Mouse (Mus musculus) leukemia stem cell, adult 10-12 weeks (primary cell): ENCODE results near the gene AW011738. TPM values are rescaled to one million over a fixed set of nuclear protein-coding genes. Genes with fewer than 3 reads are reported as not detected.

ENCODE experiments used
- polyA plus RNA-seq: library from polyadenylated mRNA; stranded (reverse); fragments of >175 nt; gene quantifications from 2 replicates; pipeline ENCODE4 v1.2.3, GENCODE M21; 2012; ENCODE audit warnings: low replicate concordance

Gene AW011738
- 38.6 and 49.2 TPM in 2 replicates for polyA plus RNA-seq

DNA sequence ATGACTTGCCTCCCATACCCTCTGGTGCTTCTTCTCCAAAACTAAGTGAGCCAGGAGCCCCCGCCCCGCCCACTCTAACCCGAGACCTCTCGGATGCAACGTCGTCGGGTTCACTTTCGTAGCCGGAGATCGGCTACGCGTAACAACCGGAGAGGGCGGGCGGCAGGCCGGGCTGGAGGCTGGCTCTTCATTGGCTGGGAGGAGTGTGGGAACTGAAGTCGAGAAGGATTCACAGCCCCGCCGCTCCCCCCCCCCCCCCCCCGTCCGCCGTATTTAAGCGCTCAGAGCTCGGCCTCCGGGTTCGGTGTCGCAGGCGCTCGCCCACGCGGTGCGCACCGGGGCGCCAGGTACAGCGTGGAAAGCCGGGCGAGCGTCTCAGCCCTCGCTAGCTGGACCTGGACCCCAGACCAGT lies at the start of gene AW011738:
AW011738 (plus strand) TSS at position 304 of the 412 bp plus-strand sequence.

DNA sequence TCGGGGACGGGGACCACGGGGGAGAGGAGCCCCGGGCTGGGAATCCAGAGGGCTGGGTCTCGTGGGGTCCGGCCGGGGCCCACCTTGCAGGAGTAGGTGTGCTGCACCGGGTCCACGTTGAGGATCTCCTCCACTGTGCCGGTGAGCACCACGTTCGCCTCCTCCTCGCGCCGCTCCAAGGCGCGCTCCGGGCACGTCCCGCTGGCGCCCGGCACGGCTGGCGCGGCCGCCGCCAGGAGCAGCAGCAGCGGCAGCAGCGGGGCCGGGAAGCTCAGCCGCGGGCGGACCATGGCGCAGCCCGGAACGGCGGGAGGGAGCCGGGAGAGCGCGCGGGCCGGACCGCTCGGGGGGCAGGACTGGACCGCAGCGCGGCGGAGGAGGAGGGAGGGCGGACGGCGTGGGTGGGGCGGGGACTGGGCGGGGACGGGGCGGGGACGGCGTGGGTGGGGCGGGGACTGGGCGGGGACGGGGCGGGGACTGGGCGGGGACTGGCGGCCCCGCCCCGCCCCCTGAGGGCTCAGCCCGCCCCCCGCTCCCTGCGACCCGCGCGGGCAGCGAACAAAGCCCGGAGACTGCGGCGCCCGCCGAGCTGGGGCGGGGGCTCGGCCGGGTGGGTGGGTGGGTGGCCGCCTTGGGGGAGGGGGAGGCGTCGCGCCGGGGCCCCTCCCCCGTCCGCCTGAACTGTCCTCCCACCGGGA lies 5.8 kb upstream of the AW011738 start, which contains the start of gene Agrn:
Agrn (minus strand) TSS at position 358 of the 698 bp plus-strand sequence.

DNA sequence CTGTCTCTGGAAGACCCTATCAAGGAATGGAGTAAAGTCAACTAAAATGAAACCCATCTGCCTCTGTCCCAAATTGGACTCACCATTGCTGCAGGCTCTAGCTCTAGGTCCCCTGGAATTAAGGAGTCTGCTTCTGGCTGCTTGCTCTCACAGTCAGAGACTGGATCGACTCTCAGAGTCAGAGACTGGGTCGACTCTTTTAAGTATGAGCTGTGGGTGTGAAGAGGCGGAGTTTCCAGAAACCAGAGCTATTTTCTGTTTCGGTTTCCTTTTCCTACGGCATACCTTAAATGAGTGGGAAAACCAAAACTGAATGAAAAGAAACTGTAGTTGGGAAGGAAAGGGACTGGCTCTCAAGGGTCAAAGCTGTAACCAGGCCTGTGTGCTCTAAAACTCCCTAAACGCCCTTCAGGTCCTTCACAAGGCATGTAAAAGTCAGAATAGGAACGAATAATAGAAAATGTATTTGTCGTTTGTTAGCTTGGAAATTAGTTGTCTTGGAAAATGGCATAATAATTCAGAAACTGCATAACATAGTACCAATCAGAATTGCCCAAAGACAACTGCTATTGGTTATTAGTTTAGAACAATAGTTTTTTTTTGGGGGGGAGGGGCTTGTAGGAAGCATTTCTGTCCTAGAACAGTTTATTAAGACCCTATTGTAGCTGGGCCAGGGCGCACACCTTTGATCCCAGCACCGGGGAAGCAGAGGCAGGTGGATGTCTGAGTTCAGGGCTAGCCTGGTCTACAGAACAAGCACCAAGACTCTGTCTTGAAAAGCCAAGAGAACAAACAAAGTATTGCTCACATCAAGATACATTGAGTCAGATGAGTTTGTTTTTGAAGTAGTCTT lies 2.3 kb upstream of the AW011738 start, which contains the start of gene Isg15:
Isg15 (minus strand) TSS at position 196 of the 853 bp plus-strand sequence.

GRCm38 (mm10) chr4:156215649-156216048 lies 12.5 kb downstream of the AW011738 start, which contains the start of gene Perm1:
Gene Perm1 (plus strand): TSS chr4:156215868.

DNA sequence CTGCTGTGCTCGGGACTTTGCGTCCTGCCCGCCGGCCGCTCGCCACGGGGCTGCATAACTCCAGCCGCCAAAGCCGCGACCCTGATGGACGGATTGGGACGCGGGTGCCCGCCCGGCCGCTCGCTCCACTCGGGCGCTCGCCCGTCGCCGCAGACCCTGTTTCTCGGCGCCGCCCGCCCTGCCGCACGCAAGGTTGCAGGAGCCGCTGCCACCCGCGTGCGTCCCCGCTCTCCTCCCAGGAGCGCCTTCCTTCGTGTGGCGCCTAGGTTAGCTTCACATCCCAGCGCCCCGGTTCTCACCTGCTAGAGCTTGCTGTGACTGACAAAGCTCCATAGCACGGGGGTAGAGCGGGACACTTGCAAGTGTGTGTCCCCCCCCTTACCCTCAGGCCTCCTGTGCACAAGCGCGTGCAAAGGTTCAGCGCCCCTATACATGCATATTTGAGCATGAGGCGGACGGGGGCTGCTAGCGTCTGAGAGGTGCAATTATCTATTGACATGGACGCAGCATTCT lies 31.7 kb downstream of the AW011738 start, which contains the start of gene Plekhn1:
Plekhn1 (minus strand) TSS at position 157 of the 513 bp plus-strand sequence.

GRCm38 (mm10) chr4:156235808-156236533 lies 32.9 kb downstream of the AW011738 start, which contains the start of gene Noc2l:
Gene Noc2l (plus strand): TSS chr4:156236010.

Other genes starting within 250 kb of the AW011738 start
- gene C1qtnf12, start 241.0 kb upstream of the AW011738 start, polyA plus RNA-seq, result 122 and 138 TPM in 2 replicates
- gene B3galt6, start 210.7 kb upstream of the AW011738 start, polyA plus RNA-seq, result 3.2 and 4.0 TPM in 2 replicates
- gene Sdf4, start 210.4 kb upstream of the AW011738 start, polyA plus RNA-seq, result 40.5 and 45.3 TPM in 2 replicates
- 3.1 and 8.5 TPM in 2 replicates for gene Tnfrsf4, start 189.5 kb upstream of the AW011738 start, polyA plus RNA-seq
- 5.5 and 8.2 TPM in 2 replicates for gene Tnfrsf18, start 177.1 kb upstream of the AW011738 start, polyA plus RNA-seq
- not detected in 2 replicates for gene Ttll10, start 143.9 kb upstream of the AW011738 start, polyA plus RNA-seq
- gene 9430015G10Rik, start 93.3 kb upstream of the AW011738 start, polyA plus RNA-seq, result 8.2 and 26.6 TPM in 2 replicates
- 1.0 and 1.2 TPM in 2 replicates for gene Rnf223, start 72.8 kb upstream of the AW011738 start, polyA plus RNA-seq
- 28.6 and 35.7 TPM in 2 replicates for gene Agrn, start 5.8 kb upstream of the AW011738 start, polyA plus RNA-seq
- 23.8 and 56.3 TPM in 2 replicates for gene Isg15, start 2.5 kb upstream of the AW011738 start, polyA plus RNA-seq
- 0.10 and 0.31 TPM in 2 replicates for gene Perm1, start 12.6 kb downstream of the AW011738 start, polyA plus RNA-seq
- 11.3 and 24.2 TPM in 2 replicates for gene Plekhn1, start 31.6 kb downstream of the AW011738 start, polyA plus RNA-seq
- gene Noc2l, start 32.7 kb downstream of the AW011738 start, polyA plus RNA-seq, result 46.6 and 55.0 TPM in 2 replicates
- gene Samd11, start 52.4 kb downstream of the AW011738 start, polyA plus RNA-seq, result 77.5 and 112 TPM in 2 replicates
- not detected in 2 replicates for gene Vmn2r-ps159, start 127.8 kb downstream of the AW011738 start, polyA plus RNA-seq